In the genomic region with DNA sequence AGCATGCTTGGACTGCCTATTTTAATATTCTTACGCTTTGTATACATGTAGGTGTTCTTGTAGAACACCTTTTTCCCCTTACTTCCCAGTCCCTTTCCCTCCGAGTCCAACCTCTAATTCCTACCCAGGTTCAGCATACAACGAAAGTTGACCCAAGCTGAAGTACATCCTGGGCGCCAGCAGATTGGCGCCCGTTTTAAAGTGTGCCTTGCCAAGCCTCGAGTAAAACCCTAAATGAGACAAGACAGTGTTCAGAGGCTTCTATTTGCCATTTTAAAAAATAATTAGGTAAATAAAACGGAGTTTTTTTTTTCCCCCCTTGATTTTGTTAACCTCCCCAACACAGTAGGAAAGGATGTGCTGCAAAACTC, we compare ENCODE assay signal across 8 mouse cellular contexts. TPM values are rescaled to one million over a fixed set of nuclear protein-coding genes. Genes with fewer than 3 reads are reported as not detected.
DNase-seq lines count a peak whose midpoint lies in the region; ATAC-seq and TF ChIP-seq lines count a peak whose summit lies in the region.

No protein-coding gene starts in this region.

- ATAC-seq in hindbrain, embryonic 12.5 days (ENCODE audit: low FRiP score): peak; percentile 19; the same call in 1 of the 2 replicates
- no peak for ATAC-seq in midbrain, embryonic 14.5 days (ENCODE audit: low FRiP score, low TSS enrichment)

- 28% methylated on average over 8 of the region's 8 CpGs for WGBS in kidney, adult 2 months
- 49% methylated on average over 8 of the region's 8 CpGs for WGBS in hindbrain, embryonic 12.5 days
- 51% methylated on average over 8 of the region's 8 CpGs for WGBS in midbrain, embryonic 14.5 days

- no peaks in the 10 kb centered on the region; the same call in 1 of the 2 replicates for H3K4me1 ChIP-seq in kidney, adult 2 months (ENCODE audit: control insufficient read depth, insufficient read depth, low read length)
- H3K4me1 ChIP-seq in brown adipose tissue, adult 24 weeks (ENCODE audit: control insufficient read depth, insufficient read depth, insufficient read length, low read length): peaks cover 13% of the 10 kb centered on the region
- H3K4me1 ChIP-seq in hindbrain, embryonic 12.5 days: peaks cover 6% of the 10 kb centered on the region
- peaks cover 8% of the 10 kb centered on the region for H3K4me1 ChIP-seq in midbrain, embryonic 14.5 days (ENCODE audit: control insufficient read depth, insufficient read depth, low read length)

- H3K9me3 ChIP-seq in hindbrain, embryonic 12.5 days (replicated peaks): no peaks in the 10 kb centered on the region
- H3K9me3 ChIP-seq in midbrain, embryonic 14.5 days (ENCODE audit: control insufficient read depth, low read length): no peaks in the 10 kb centered on the region

- no peak for TF ChIP-seq POLR2A in kidney, adult 2 months (IDR thresholded peaks at IDR 0.05; ENCODE audit: low read depth, low read length)

- peak overlapping the region; percentile 54 for H3K4me2 ChIP-seq in hindbrain, embryonic 12.5 days (replicated peaks)
- H3K4me2 ChIP-seq in midbrain, embryonic 14.5 days (ENCODE audit: low read length): peak overlapping the region; percentile 67

- H3K4me3 ChIP-seq in kidney, adult 2 months (ENCODE audit: insufficient read depth, low read depth, low read length): peak overlapping the region; percentile 71
- peak overlapping the region; percentile 71 for H3K4me3 ChIP-seq in brown adipose tissue, adult 24 weeks (ENCODE audit: insufficient read depth, low read depth, low read length)
- H3K4me3 ChIP-seq in hindbrain, embryonic 12.5 days: peak overlapping the region; percentile 55
- H3K4me3 ChIP-seq in midbrain, embryonic 14.5 days (replicated peaks; ENCODE audit: low read depth, low read length): peak overlapping the region; percentile 62

- H3K27me3 ChIP-seq in kidney, adult 2 months (replicated peaks; ENCODE audit: control insufficient read depth, insufficient read depth, low read length): no peaks in the 10 kb centered on the region
- no peaks in the 10 kb centered on the region for H3K27me3 ChIP-seq in hindbrain, embryonic 12.5 days
- no peaks in the 10 kb centered on the region for H3K27me3 ChIP-seq in midbrain, embryonic 14.5 days (ENCODE audit: control insufficient read depth, insufficient read depth, low read length)

- peak overlapping the region; percentile 40; the same call in 1 of the 2 replicates for H3K27ac ChIP-seq in kidney, adult 2 months (ENCODE audit: insufficient read depth, low read depth, low read length)
- peak overlapping the region; percentile 71 for H3K27ac ChIP-seq in brown adipose tissue, adult 24 weeks (replicated peaks; ENCODE audit: low read depth, low read length)
- H3K27ac ChIP-seq in hindbrain, embryonic 12.5 days: peak overlapping the region; percentile 85
- H3K27ac ChIP-seq in midbrain, embryonic 14.5 days (replicated peaks; ENCODE audit: low read depth, low read length): 0 out of 2 replicates have a peak overlapping the region, but pooled peaks have one; percentile 84

- H3K9ac ChIP-seq in hindbrain, embryonic 12.5 days: peak overlapping the region; percentile 77; the same call in 1 of the 2 replicates
- peak overlapping the region; percentile 84; the same call in 1 of the 2 replicates for H3K9ac ChIP-seq in midbrain, embryonic 14.5 days (replicated peaks; ENCODE audit: low read length)

- no peaks in the 10 kb centered on the region for H3K36me3 ChIP-seq in kidney, adult 2 months (ENCODE audit: control insufficient read depth, insufficient read depth, low read length)
- no peaks in the 10 kb centered on the region for H3K36me3 ChIP-seq in hindbrain, embryonic 12.5 days
- no peaks in the 10 kb centered on the region for H3K36me3 ChIP-seq in midbrain, embryonic 14.5 days (ENCODE audit: control insufficient read depth, insufficient read depth, low read length)

- DNase-seq in kidney, adult 2 months: no peak
- no peak for DNase-seq in kidney, adult 11 months
- peak; percentile 57 for DNase-seq in midbrain, embryonic 14.5 days
- no peak for DNase-seq in ovary, postnatal 14 days (ENCODE audit: low spot score)
- no peak for DNase-seq in testis, postnatal 10 days (ENCODE audit: low spot score)
- DNase-seq in embryo, embryonic 9.5 days (ENCODE audit: extremely low spot score): no peak

- TF ChIP-seq CTCF in kidney, adult 2 months (conservative IDR thresholded peaks at IDR 0.05; ENCODE audit: insufficient read depth, insufficient read length, low read depth, low read length): no peak

RNA-seq across cellular contexts. Expression of a gene that starts 11.4 kb away (rescaled TPM):
- polyA plus RNA-seq in kidney, adult 2 months (2012; rRNA removed): 9.8 and 11.9 TPM in 2 replicates
- polyA plus RNA-seq in brown adipose tissue, adult 24 weeks (2012; ENCODE audit: insufficient read depth, insufficient read length, missing spikeins): 86.7 and 140 TPM in 2 replicates
- polyA plus RNA-seq in hindbrain, embryonic 12.5 days (2016; fragmentation: Nextera tagmentation; extraction: Ambion mirVana): 22.8 TPM in 2 replicates
- polyA plus RNA-seq in midbrain, embryonic 14.5 days (2014; fragmentation: Nextera tagmentation; extraction: Ambion mirVana): 35.1 and 46.1 TPM in 2 replicates
